Mouse (Mus musculus) E14TG2a.4 (cell line): ENCODE results near the gene Ccdc103.

ENCODE experiments used
- H3K27me3 ChIP-seq: 2 replicates; pipeline ENCODE4 v1.6.1; 2014; ENCODE audit warnings: low read length, control low read depth; ENCODE audit not compliant: insufficient read depth
- H3K36me3 ChIP-seq: 2 replicates; pipeline ENCODE4 v1.6.1; 2014; ENCODE audit warnings: low read length, control low read depth; ENCODE audit not compliant: insufficient read depth
- H3K4me1 ChIP-seq: replicated peaks from 2 replicates; pipeline ENCODE4 v1.6.1; 2014; ENCODE audit warnings: low read depth, low read length, control low read depth
- H3K4me3 ChIP-seq: replicated peaks from 2 replicates; pipeline ENCODE4 v1.5.1; 2014; ENCODE audit warnings: mild to moderate bottlenecking, low read length
- H3K9me3 ChIP-seq: 2 replicates; pipeline ENCODE4 v1.6.1; 2014; ENCODE audit warnings: low read length, control low read depth
- CTCF ChIP-seq: conservative IDR thresholded peaks from 2 replicates; pipeline ENCODE4 v1.5.1; 2014; ENCODE audit warnings: low read length
- NANOG ChIP-seq: IDR thresholded peaks from 2 replicates; pipeline ENCODE4 v1.6.1; 2014; ENCODE audit warnings: borderline replicate concordance, low read length, mixed read lengths
- POU5F1 ChIP-seq: IDR thresholded peaks from 2 replicates; pipeline ENCODE4 v1.6.1; 2014; ENCODE audit warnings: low read length, borderline replicate concordance

Gene Ccdc103

DNA sequence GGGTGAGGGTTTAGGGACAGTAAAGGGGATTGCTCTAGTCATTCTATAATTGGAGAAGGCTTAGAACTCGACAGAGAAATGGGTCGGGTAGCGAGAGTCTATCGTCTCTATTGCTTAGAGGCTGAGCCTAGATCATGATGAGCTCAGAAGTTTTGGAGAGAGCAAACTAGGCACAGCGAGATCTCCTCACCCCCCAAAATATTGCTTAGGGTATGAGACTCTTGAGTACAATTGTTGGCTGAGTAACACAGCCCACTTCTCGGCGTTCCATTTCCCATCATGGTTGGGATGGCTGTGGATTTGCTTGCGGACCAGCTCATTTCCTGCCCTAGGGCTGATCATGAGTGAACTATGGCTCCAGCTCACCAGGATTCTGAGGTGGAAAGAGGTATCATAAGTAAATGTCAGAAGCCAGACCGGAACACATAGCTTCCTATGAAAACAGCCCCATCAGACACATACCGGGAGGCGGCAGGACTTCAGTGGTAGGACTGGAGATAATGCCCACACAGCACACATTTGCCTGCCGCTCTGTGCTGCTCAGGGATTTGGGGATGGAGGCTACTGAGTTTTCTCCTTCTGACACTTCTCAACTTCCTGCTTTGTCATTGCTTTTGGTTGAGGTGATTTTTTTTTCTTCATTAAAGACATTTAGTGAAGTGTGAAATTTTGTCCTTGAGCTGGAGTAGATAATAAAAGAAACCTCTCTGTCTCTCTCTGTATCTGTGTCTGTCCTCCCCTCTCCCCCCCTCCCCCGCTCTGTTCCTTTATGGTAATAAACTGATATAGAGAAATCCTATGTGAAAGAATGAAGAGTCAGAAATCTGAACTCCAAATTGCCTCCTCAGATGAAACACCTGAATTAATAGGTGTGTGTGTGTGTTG lies 552 bp downstream of the Ccdc103 start:
- H3K27me3 ChIP-seq = peaks cover 20% of the 10 kb centered on the region
- peaks cover 18% of the 10 kb centered on the region for H3K36me3 ChIP-seq
- TF ChIP-seq CTCF (no peak), NANOG (no peak), POU5F1 (no peak)
- H3K9me3 ChIP-seq = peaks cover 14% of the 10 kb centered on the region
- peak overlapping the region; percentile 95 for H3K4me3 ChIP-seq
- peaks cover 23% of the 10 kb centered on the region for H3K4me1 ChIP-seq

DNA sequence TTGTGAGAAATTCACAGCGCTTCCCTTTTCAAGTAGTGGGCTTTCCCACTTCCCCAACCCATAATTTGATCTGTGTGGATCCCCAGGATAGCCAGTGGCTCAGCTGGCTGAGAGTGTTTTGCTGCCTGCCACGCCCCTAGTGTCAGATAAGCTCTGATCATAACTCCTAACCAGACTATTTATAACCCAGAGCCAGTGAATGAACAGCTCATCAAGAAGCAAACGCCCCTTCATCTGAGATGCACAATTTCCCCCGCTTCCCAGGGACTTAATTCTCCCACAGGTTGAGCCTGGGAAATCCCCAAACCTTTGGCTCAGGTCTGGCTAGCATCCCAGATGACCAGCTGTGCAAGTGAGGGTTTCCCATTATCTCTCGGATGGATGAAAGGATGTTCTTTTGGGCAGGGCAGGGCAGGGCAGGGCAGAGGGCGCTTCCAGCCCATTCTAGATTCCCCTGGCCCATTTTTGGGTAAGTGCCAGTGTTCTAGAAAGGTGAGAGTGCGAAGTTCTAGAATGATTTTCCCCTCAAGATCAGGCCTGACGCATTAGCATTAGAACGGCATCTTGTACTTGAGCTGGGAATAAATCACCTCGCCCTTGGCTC lies 3.7 kb downstream of the Ccdc103 start, which contains the start of gene Fam187a:
Fam187a (plus strand) TSS at position 554 of the 604 bp plus-strand sequence.
- peaks cover 36% of the 10 kb centered on the region for H3K27me3 ChIP-seq
- H3K9me3 ChIP-seq = peaks cover 14% of the 10 kb centered on the region
- H3K36me3 ChIP-seq = no peaks in the 10 kb centered on the region
- H3K4me1 ChIP-seq = peaks cover 11% of the 10 kb centered on the region
- no peak within 1 kb of the TSS for H3K4me3 ChIP-seq
- TF ChIP-seq NANOG (no peak), CTCF (no peak), POU5F1 (no peak)

DNA sequence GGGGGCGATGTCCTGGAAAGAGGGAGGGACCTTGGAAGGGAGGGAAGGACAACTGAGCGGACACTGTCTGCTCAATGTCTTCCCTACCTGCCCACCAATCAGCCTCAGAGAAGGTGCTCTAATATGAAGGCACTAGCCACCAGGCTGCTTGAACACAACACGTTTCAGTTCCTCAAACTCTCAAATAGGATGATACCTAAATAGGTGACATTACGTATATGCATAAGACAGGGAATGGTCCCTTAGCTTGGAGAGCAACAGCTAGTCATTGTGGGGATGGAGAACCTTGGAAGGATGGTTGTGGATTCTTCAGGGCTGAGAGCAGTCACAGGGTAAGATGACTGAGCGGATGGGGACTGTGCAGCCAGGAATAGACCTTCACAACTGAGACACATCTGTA lies 6.4 kb downstream of the Ccdc103 start:
- Histone ChIP-seq H3K4me1 (no peaks in the 10 kb centered on the region; the same call in 1 of the 2 replicates), H3K27me3 (peaks cover 45% of the 10 kb centered on the region), H3K4me3 (no peak overlapping the region), H3K9me3 (peaks cover 14% of the 10 kb centered on the region), H3K36me3 (no peaks in the 10 kb centered on the region)
- TF ChIP-seq NANOG (no peak), CTCF (no peak), POU5F1 (no peak)

DNA sequence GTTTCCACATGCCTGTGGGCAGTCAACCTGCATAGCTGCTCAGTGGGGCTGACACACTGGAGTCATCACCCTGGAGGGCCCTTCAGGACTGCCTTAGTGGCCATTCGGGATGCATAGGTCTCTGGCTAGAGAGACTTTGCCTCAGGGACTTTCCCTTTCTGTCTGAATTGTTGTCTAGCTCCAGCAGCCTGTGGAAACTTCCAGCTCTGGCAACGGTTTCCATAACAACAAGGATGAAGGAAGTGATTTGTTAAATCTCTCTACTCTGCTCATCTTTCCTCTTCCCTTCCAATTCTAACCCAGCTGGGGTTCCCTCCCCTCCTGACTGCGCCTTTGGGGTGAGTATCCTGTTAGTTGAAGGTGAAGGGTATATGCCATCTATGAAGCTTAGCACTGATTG lies 7.1 kb downstream of the Ccdc103 start:
- H3K4me1 ChIP-seq = peaks cover 1% of the 10 kb centered on the region
- peaks cover 44% of the 10 kb centered on the region for H3K27me3 ChIP-seq
- peaks cover 14% of the 10 kb centered on the region for H3K9me3 ChIP-seq
- no peak overlapping the region for H3K4me3 ChIP-seq
- no peaks in the 10 kb centered on the region for H3K36me3 ChIP-seq
- TF ChIP-seq NANOG = no peak
- no peak for TF ChIP-seq POU5F1
- no peak for TF ChIP-seq CTCF

DNA sequence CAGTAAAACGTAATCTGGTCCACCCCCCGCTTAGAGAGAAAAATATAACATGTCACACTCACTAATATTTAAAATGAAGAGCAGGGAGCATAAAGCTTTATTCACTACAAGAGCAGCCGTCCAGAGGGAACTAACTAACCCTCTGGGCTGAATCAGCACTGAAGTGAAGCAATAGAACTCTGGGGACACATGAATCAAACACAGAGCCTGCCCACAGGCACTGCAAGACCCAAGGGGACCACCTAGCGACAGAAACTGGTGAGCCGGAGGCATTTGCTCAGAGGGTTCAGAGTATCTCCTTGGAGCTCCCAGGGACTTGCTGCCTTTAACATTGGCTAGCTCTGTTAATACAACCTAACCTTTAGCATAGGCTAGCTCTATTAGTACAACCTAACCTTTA lies 9.1 kb downstream of the Ccdc103 start:
- Histone ChIP-seq H3K4me3 (no peak overlapping the region), H3K27me3 (peaks cover 58% of the 10 kb centered on the region), H3K36me3 (no peaks in the 10 kb centered on the region), H3K9me3 (peaks cover 14% of the 10 kb centered on the region), H3K4me1 (peaks cover 9% of the 10 kb centered on the region)
- TF ChIP-seq CTCF (no peak), POU5F1 (no peak), NANOG (no peak)

DNA sequence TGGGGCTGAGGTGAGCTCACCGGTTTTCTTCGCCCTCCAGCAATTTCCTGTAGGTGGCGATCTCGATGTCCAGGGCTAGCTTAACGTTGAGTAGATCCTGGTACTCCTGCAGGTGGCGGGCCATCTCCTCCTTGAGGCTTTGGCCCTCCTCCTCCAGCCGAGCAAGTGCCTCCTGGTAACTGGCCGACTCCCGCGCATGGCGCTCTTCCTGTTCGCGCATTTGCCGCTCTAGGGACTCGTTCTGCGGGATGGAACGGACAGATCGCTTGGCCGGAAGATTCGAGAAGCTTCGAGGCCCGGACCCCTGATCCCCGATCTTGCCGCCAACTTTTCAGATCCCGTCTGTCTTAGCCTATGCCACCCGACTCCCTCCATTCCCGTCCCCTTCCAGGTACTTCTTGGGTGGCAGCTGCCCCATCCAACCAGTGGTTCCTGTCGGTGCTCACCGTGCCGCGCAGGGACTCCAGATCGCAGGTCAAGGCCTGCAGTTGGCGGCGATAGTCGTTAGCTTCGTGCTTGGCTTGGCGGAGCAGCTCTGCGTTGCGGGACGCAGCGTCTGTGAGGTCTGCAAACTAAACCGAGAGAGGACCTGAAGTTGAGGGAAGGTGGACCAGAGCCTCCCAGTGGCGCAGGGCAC lies 12.1 kb downstream of the Ccdc103 start:
- Histone ChIP-seq H3K36me3 (no peaks in the 10 kb centered on the region), H3K4me3 (peak overlapping the region; percentile 76), H3K9me3 (no peaks in the 10 kb centered on the region), H3K4me1 (peaks cover 19% of the 10 kb centered on the region), H3K27me3 (peaks cover 69% of the 10 kb centered on the region)
- TF ChIP-seq CTCF (peak; percentile 61), POU5F1 (no peak)

DNA sequence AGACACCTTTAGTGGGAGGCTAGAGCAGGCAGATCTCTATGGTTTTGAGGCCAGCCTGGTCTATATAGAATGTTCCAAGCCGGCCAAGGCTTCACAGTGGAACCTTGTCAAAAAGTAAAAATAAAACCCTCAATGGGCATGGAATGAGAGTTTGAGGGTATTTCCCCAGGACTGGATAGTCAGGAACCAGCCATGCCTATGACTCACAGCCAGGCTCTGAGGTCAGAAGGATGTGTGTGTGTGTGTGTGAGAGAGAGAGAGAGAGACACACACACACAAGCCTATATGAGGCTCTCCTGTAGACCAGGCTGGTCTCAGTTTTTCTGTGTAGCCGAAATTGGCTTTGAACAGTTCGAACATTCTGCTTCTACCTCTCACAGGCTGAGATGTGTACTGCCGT lies 13.7 kb downstream of the Ccdc103 start:
- Histone ChIP-seq H3K36me3 (no peaks in the 10 kb centered on the region), H3K4me1 (peaks cover 19% of the 10 kb centered on the region), H3K27me3 (peaks cover 73% of the 10 kb centered on the region), H3K4me3 (no peak overlapping the region), H3K9me3 (no peaks in the 10 kb centered on the region)
- no peak for TF ChIP-seq POU5F1
- no peak for TF ChIP-seq CTCF
- no peak for TF ChIP-seq NANOG

DNA sequence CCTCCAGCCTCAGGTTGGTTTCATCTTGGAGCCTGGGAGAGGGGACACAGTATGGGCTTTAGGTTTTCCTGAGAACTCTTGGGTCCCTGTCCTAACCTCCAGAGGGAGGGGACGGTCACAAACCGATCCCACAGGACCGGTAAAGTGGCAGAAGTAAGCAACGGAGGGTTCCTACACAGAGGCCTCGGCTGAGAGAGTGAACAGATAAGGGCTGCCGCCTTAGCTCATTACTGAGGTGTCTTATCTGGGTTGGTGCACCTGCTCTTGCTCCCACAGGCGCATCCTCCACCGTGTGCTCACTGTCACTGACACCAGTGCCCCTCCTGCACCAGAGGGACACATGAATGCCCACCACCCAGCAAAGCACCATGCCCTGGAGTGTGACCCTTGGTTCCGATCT lies 14.8 kb downstream of the Ccdc103 start:
- TF ChIP-seq NANOG (no peak), CTCF (no peak), POU5F1 (no peak)
- Histone ChIP-seq H3K36me3 (no peaks in the 10 kb centered on the region), H3K27me3 (peaks cover 74% of the 10 kb centered on the region), H3K4me3 (no peak overlapping the region), H3K9me3 (no peaks in the 10 kb centered on the region), H3K4me1 (peaks cover 19% of the 10 kb centered on the region)
